Mouse (Mus musculus): Measurements from ENCODE around the gene Birc2.

GRCm38 (mm10) chr9:7788411-7788810, 48.5 kb downstream of the Birc2 start:
- TF ChIP-seq CTCF (IDR thresholded peaks at IDR 0.05 in 2 of 3, conservative IDR thresholded peaks at IDR 0.05 in 1 of 3; ENCODE audit: control insufficient read depth in 1 of 3, insufficient read depth in 1 of 3, low read depth in 2 of 3, low read length in 3 of 3, poor library complexity in 1 of 3, severe bottlenecking in 1 of 3) (no peak), POLR2A (IDR thresholded peaks at IDR 0.05; ENCODE audit: control insufficient read depth in 1 of 2, insufficient read depth in 1 of 2, low read depth in 1 of 2, low read length in 2 of 2, poor library complexity in 1 of 2) (no peak), GATA1 (IDR thresholded peaks at IDR 0.05; ENCODE audit: low read depth, low read length) (no peak), USF2 (IDR thresholded peaks at IDR 0.05; ENCODE audit: borderline replicate concordance in 1 of 2, insufficient read depth in 1 of 2, low read depth in 1 of 2, low read length in 2 of 2) (no peak), MAFK (IDR thresholded peaks at IDR 0.05; ENCODE audit: borderline replicate concordance, low read depth, low read length) (no peak), E2F4 (IDR thresholded peaks at IDR 0.05; ENCODE audit: borderline replicate concordance, low read depth, low read length) (no peak), EP300 (IDR thresholded peaks at IDR 0.05; ENCODE audit: low read depth in 1 of 2, low read length in 2 of 2) (no peak), ZC3H11A (IDR thresholded peaks at IDR 0.05; ENCODE audit: low read depth, low read length) (no peak), NRF1 (IDR thresholded peaks at IDR 0.05; ENCODE audit: insufficient read depth, low read depth, low read length, poor library complexity, severe bottlenecking) (no peak), MYC (IDR thresholded peaks at IDR 0.05; ENCODE audit: low read depth, low read length) (no peak)
